Mouse (Mus musculus) heart, postnatal 0 days (tissue): ENCODE results near the gene Mllt1.

Experiments used
- CTCF ChIP-seq: IDR thresholded peaks from 2 replicates; pipeline ENCODE4 v1.5.1; 2016; ENCODE audit warnings: antibody characterized with exemption, control low read depth, low read depth
- EP300 ChIP-seq: IDR thresholded peaks from 2 replicates; pipeline ENCODE4 v1.6.1; 2016; ENCODE audit warnings: antibody characterized with exemption, low read depth

DNA sequence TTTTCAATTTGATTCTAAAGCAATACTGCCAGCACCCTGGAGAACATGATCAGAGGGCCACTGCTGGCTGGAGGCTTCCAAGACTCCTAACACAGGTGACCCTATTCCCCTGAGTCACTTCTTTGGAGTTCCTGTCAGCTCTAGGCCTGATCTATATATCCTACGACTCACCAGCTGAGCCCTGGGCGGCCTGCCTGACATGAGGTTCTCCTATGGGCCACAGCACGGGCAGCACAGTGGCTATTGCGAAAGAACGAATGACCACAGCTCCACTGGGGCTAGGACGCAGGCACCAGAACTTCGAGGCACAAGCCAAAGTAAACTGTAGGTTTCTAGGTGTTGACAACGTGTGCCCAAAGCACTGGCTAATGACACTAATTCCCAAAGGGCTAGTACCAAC lies 5.2 kb downstream of the Mllt1 start:
- no peak for TF ChIP-seq CTCF
- TF ChIP-seq EP300: no peak
